ENCODE assay signal across 8 mouse cellular contexts in the genomic region with DNA sequence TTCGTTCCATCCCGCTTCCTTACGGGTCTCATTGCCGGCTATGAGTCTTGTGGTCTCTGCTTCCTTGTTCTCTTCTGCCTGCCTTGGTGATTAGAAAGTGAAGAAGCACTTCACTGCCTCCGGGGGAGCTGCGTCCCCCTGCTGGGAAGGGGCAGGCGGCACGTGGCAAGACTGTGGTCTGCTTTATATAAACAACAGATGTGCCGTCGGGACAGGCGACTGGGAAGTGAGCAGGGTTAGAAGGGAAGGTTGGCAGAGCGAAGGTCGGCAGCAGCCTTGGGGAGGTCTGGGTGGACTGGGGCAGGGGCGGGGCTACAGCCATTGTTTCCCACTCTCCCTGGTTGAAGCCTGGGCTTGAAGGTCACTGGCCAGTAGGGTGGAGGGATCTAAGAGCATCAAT. TPM values are rescaled to one million over a fixed set of nuclear protein-coding genes. Genes with fewer than 3 reads are reported as not detected.
DNase-seq lines count a peak whose midpoint lies in the region; ATAC-seq lines count a peak whose summit lies in the region.

No protein-coding gene starts in this region.

- H3K4me3 ChIP-seq in hindbrain, embryonic 12.5 days = peak overlapping the region; percentile 58
- peak overlapping the region; percentile 57 for H3K4me3 ChIP-seq in neural tube, embryonic 14.5 days (ENCODE audit: low read depth, low read length)

- H3K36me3 ChIP-seq in hindbrain, embryonic 12.5 days = peaks cover 8% of the 10 kb centered on the region
- H3K36me3 ChIP-seq in neural tube, embryonic 14.5 days (ENCODE audit: control insufficient read depth, insufficient read depth, low read length) = no peaks in the 10 kb centered on the region

- H3K4me2 ChIP-seq in hindbrain, embryonic 12.5 days (replicated peaks) = peak overlapping the region; percentile 95
- peak overlapping the region; percentile 89 for H3K4me2 ChIP-seq in neural tube, embryonic 14.5 days (ENCODE audit: low read depth, low read length)

- WGBS in hindbrain, embryonic 12.5 days = 0% methylated on average over 14 of the region's 14 CpGs
- WGBS in neural tube, embryonic 14.5 days = 1% methylated on average over 14 of the region's 14 CpGs

- peaks cover 67% of the 10 kb centered on the region for H3K27me3 ChIP-seq in hindbrain, embryonic 12.5 days
- H3K27me3 ChIP-seq in neural tube, embryonic 14.5 days (ENCODE audit: control insufficient read depth, insufficient read depth, low read length) = no peaks in the 10 kb centered on the region

- ATAC-seq in cerebellum, adult (ENCODE audit: insufficient number of reproducible peaks, low FRiP score, low TSS enrichment) = no peak
- no peak for ATAC-seq in hindbrain, embryonic 12.5 days (ENCODE audit: low FRiP score)
- ATAC-seq in neural tube, embryonic 14.5 days (ENCODE audit: low read depth) = no peak

- H3K27ac ChIP-seq in hindbrain, embryonic 12.5 days = peak overlapping the region; percentile 52
- peak overlapping the region; percentile 44; the same call in 1 of the 2 replicates for H3K27ac ChIP-seq in neural tube, embryonic 14.5 days (ENCODE audit: low read depth, low read length)

- DNase-seq in cerebellum, adult 11-12 months = peak; percentile 45
- peak; percentile 22 to 28 for DNase-seq in B cell, adult 2 months
- DNase-seq in embryo, embryonic 10.5 days (ENCODE audit: low spot score) = peak; percentile 79
- peak; percentile 26 for DNase-seq in liver
- no peak for DNase-seq in gastrocnemius, postnatal 4 days (ENCODE audit: low spot score in 2 of 2)

- peak overlapping the region; percentile 33 for H3K9ac ChIP-seq in hindbrain, embryonic 12.5 days
- H3K9ac ChIP-seq in neural tube, embryonic 14.5 days (replicated peaks; ENCODE audit: low read depth, low read length) = peak overlapping the region; percentile 53

- H3K9me3 ChIP-seq in hindbrain, embryonic 12.5 days (replicated peaks) = no peaks in the 10 kb centered on the region
- no peaks in the 10 kb centered on the region for H3K9me3 ChIP-seq in neural tube, embryonic 14.5 days (ENCODE audit: control insufficient read depth, low read length)

- H3K4me1 ChIP-seq in hindbrain, embryonic 12.5 days = peaks cover 36% of the 10 kb centered on the region
- peaks cover 24% of the 10 kb centered on the region for H3K4me1 ChIP-seq in neural tube, embryonic 14.5 days (ENCODE audit: control insufficient read depth, insufficient read depth, low read length)

RNA-seq across cellular contexts. Expression of a gene that starts 1.6 kb away (rescaled TPM):
- 1.4 and 1.5 TPM in 2 replicates for polyA plus RNA-seq in hindbrain, embryonic 12.5 days (2016; fragmentation: Nextera tagmentation; extraction: Ambion mirVana)
- 3.7 and 4.3 TPM in 2 replicates for polyA plus RNA-seq in neural tube, embryonic 14.5 days (2014; fragmentation: Nextera tagmentation; extraction: Ambion mirVana)
- under 1 TPM; 0.34 TPM for total RNA-seq in gastrocnemius, postnatal 4 days (2021)

RNA-seq across cellular contexts. Expression of a gene that starts 1.6 kb away (rescaled TPM):
- polyA plus RNA-seq in hindbrain, embryonic 12.5 days (2016; fragmentation: Nextera tagmentation; extraction: Ambion mirVana) = 5.3 and 5.4 TPM in 2 replicates
- 12.8 and 14.8 TPM in 2 replicates for polyA plus RNA-seq in neural tube, embryonic 14.5 days (2014; fragmentation: Nextera tagmentation; extraction: Ambion mirVana)
- total RNA-seq in gastrocnemius, postnatal 4 days (2021) = under 1 TPM in 1 of 2 experiments, not detected in 1; 0.39 TPM

RNA-seq across cellular contexts. Expression of a gene that starts 35.7 kb away (rescaled TPM):
- 202 and 220 TPM in 2 replicates for polyA plus RNA-seq in hindbrain, embryonic 12.5 days (2016; fragmentation: Nextera tagmentation; extraction: Ambion mirVana)
- polyA plus RNA-seq in neural tube, embryonic 14.5 days (2014; fragmentation: Nextera tagmentation; extraction: Ambion mirVana) = 181 and 197 TPM in 2 replicates
- 100 to 1,000 TPM; 102 to 108 TPM for total RNA-seq in gastrocnemius, postnatal 4 days (2021)

RNA-seq across cellular contexts. Expression of a gene that starts 52.7 kb away (rescaled TPM):
- 243 and 250 TPM in 2 replicates for polyA plus RNA-seq in hindbrain, embryonic 12.5 days (2016; fragmentation: Nextera tagmentation; extraction: Ambion mirVana)
- polyA plus RNA-seq in neural tube, embryonic 14.5 days (2014; fragmentation: Nextera tagmentation; extraction: Ambion mirVana) = 190 and 208 TPM in 2 replicates
- total RNA-seq in gastrocnemius, postnatal 4 days (2021) = 100 to 1,000 TPM; 106 to 115 TPM

Comparison
In these comparisons a context has a peak if more than half of its experiments do, and no peak if none do; other contexts are left out.
1. DNase-seq: peak in cerebellum, adult 11-12 months (single experiment), B cell, adult 2 months (2 of 2), embryo, embryonic 10.5 days (single experiment) and liver (single experiment); none in gastrocnemius, postnatal 4 days (0 of 2).